Mouse (Mus musculus): ENCODE measurements around the gene Sphk1.
"Not testable (repeated sequence)": the region's sequence is repeated elsewhere in the genome, so short reads cannot be mapped to it uniquely, and the experiment has no call there.

Sphk1 gene

DNA sequence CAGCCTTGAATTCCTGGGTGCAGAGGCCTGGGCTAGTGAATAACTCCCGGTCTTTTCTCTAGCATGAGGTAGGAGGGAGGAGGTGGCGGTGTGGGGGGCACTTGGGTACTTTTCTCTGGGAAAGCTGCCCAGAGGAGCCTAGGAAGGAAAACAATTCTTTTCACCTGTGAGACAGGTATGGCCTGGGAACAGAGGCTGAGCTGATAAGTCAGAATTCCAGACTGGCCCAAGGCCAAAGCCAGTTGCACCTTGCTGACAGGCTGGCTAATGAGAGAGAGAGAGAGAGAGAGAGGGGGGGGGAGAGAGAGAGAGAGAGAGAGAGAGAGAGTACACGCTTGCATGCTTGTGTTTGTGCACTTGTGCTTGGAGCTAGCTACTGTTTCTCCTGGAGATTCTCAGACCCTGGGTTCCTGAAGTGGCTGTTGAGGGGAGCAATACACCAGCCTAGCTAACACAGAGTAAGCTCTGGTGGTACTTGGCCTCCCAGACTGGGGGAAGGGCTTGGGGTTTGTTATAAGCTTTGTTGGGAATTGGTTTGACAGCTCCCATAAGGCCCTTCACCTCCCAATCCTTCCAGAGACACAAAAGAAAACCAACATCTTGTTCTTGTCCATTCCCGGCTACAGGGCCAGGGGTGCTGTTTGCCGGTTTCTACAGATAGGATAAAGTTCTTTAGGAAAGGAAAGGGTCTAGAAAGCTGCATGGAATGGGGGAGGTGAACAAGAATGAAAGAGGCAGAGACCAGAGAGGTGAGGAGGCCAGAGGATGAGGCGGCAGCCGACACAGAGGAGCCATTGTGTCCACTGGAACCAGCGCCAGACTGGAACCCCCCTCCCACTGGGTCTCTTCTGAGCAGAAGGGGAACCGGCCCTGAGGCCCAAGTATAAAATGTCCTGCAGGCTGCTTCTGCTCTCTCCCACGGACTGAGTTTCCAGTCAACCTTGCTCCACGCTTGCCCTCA lies at the start of gene Sphk1:
TSS of gene Sphk1 (plus strand) at position 739 of the 961 bp plus-strand sequence.
- no peak for DNase-seq (ENCODE audit: low read depth, low spot score)

DNA sequence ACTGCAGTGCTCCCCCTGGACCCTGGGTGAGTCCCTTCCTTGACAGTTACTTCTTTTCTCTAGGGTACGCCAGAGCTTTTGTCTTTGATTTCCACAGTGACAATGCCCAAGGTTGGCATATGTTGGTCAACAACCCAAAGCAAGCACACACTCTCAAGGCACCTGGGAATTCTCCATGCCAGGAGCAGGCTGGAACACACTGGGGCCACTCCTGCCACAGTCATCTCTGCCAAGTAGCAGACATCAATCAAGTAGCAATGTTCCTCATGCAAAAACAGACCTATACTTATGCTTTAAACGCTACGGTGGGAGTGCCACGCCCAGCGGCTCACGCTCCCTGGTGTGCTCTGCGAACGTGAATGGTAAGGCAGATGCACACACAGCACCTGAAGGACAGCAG lies 49.8 kb upstream of the Sphk1 start:
- DNase-seq (ENCODE audit: low read depth, low spot score): no peak

DNA sequence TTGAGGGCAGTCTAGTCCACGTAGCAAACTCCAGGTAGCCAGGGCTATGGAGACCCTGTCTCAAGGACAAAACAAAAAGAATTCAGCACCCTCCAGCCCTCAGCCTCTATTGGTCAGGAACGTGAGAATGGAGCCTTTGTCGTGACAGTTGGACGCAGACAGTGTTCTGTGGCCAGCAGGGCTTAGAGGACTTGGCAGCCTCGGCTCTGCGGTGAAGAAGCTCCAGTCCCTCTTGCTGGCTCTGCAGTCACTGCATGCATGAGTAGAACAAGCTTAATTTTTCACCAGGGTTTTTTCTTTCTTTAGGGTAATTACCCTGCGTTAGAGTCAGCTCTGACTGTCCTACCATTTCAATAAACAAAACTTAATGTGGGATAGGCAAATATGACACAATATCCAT lies 48.9 kb upstream of the Sphk1 start:
- no peak for DNase-seq (ENCODE audit: low read depth, low spot score)

DNA sequence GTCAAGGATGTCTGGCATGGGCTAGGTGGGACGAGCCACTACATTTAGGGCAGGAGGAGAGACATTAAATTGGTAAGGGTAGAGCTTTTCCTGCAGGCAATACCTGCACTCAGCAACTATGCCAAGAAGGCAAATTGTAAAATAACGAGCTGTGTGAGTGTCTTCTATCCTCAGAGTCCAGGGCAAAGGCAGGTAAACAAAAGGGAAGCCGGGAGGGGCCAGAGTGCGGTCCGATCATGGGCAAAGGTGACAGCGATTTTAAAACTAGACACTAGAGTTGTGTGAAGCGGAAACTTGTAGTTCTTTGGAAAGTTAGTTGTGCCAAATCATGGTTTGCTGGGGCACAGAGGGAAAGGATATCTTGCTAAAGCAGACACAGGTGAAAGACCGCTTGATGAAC lies 46.5 kb upstream of the Sphk1 start:
- DNase-seq (ENCODE audit: low read depth, low spot score): no peak

DNA sequence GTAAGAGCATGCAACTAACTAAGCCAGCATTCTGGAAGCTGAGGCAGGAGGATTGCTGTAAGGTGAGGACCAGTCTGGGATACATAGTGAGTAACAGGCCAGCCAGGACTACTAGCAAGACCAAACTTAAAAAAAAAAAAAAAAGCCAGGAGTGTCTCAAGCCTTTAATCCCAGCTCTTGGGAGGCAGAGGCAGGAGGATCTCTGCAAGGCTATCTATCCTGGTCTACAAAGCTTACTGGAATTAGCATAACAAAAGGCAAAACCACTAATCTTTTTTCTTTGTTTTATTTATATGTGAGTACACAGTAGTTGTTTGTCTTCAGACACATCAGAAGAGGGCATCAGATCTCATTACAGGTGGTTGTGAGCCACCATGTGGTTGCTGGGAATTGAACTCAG lies 42.5 kb upstream of the Sphk1 start:
- no peak for DNase-seq (ENCODE audit: low read depth, low spot score)

DNA sequence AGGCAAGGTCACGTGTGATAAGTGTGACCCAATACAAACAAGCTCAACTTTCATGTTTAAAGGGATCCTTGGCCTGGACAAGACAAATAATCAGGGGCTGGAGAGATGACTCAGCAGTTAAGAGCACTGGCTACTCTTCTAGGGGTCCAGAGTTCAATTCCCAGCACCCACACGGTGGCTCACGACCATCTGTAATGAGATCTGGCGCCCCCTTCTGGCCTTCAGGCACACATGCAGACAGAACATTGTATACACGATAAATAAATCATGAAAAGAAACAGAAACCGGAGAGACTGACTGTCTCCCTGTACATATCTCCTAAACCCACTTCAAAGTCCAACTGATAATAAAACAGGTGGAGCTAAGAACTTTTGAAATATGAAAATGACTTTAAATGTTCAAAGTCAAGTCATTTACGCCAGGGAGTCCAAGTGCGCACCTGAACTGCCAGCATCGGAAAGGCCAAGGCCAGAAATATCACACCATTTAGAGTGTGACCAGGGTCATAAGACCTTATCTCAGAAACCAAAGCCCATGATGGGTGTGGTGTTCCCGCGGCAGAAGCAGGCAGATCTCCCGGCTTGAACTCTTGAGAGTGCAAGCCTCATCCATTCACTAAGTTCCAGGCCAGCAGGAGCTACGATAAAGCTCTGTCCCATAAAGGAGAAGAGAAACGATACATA lies 41.9 kb upstream of the Sphk1 start:
- DNase-seq (ENCODE audit: low read depth, low spot score): no peak

DNA sequence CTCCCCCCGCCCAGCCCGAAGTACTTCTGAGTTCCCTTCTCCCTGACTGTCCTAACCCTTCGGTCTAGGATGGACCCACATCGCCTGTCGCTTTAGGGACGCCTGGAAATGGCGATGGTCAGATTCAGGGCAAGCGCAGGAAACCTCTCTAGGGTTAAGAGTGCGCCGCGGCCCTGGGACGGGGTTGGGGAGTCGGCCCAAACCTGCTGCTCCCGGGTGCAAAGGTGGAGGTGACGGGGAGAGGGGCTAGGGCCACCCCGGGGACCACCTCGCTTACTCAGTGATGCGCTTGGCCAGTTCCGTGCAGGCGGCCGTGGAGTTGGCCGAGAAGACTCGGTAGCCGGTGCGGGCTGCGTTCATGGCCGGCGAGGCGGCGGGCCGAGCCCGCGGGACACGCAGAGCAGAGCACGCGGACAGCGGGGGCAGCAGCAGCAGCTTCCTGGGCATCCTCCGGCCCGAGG lies 40.9 kb upstream of the Sphk1 start:
- no peak for DNase-seq (ENCODE audit: low read depth, low spot score)

DNA sequence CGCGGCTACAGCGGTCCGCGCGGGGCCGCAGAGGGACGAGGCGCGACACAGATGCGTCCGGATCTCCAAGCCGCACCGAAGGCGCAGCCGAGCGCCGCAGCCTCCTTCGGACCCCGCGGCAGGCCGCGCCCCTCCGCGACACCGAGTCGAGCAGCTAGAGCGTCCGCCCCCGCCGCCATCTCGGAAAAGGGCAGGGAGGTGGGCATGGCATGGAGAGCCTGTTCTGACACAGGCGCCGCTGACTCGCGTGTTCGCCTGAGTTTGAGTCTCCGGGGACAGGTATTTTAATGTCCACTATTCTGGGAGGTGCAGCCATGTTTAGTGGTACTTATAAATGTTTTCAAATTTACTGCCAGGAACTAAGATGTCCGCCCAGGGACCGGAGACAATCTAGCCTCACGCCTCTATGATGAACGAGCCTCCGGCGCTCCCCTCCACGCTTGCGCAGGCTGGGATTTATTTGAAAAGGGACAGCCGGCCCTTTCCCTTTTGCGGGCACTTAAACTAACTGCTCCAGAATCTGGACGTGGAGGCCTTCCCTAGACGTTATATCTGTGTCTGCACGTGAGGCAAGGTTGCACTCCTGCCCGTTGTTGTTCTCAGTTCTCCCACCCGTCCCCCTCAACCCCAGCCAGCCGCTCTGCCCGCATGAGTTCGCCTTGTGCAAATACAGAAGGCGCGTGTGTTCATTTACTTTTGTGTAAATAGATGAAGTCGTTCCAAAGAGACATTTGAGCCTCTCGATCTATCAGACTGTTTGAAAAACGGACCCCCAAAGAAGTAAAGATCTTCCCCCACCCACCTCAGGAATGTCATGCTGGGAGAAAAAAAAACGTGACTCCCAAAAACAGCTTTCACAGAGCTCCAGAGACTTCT lies 40.3 kb upstream of the Sphk1 start:
- DNase-seq (ENCODE audit: low read depth, low spot score): peak; percentile 80

DNA sequence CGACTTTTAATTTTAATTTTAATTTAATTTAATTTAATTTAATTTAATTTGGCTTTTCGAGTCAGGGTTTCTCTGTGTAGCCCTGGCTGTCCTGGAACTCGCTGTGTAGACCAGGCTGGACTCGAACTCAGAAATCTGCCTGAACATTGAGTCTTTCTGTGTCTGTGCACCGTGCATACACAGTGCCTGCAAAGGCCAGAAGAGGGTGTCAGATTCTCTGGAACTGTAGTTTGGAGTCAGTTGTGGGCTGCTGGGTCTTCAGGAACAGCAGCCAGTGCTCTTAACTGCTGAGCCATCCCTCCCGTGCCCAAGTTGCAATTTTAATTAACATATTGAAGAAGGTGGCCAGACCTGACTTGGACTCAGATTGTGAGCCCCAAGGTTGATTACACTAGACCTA lies 39.4 kb upstream of the Sphk1 start:
- no peak for DNase-seq (ENCODE audit: low read depth, low spot score)

DNA sequence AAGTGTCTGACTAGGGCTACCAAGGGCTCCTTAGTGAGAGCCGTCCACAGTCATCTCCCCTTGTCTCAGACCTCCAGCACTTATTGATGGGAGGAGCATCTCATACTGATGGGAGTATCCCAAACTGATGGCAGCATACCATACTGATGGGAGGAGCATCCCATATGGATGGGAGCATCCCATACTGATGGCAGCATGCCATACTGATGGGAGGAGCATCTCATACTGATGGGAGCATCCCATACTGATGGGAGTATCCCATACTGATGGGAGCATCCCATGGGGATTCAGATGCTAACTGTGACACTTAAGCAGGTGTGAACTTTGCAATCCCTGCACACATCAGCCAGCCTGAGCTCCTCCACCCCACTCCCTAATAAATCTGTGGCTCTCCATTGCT lies 38.2 kb upstream of the Sphk1 start:
- not testable (repeated sequence) for DNase-seq (ENCODE audit: low read depth, low spot score)

DNA sequence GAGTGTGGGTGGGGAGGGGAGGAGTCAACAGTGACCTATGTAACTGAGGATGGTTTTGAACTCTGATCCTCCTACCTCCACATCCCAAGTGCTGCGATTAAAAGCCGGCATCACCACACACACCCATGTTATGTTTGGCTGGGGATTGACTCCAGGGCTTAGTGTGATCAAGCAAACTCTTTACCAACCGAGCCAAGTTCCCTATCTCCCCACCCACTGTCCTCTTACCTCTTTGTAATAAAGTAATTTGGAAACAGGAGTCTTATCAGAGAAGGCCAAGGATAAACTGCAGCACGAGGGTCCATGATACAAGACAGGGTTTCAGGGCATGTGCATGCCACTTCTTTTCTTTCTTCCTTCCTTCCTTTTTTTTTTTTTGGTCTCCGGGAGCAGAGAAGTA lies 37.5 kb upstream of the Sphk1 start:
- DNase-seq (ENCODE audit: low read depth, low spot score): no peak

DNA sequence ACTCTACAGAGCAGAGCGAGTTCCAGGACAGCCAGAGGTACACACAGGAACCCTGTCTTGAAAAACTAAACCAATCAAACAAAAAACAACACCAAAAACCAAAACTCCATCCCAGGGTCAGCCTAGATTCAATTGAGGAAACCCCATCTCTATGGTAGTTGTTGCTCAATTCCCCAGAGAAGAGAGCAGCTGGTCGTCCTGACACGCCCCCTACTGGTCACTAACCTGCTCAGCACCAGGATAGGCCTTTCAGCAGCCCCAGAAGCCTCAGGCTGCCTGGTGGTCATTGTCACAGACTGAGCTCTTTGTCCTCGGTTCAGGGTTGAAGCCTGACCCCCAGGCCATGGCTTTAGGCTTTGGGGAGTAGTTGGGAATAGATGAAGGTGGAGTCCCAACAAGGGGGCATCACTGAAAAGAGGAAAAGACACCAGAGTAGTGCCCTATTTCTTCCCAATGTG lies 36.9 kb upstream of the Sphk1 start, which contains the start of gene Prpsap1:
TSS of gene Prpsap1 (minus strand) at position 408 of the 458 bp plus-strand sequence.
- DNase-seq (ENCODE audit: low read depth, low spot score): peak; percentile 67

DNA sequence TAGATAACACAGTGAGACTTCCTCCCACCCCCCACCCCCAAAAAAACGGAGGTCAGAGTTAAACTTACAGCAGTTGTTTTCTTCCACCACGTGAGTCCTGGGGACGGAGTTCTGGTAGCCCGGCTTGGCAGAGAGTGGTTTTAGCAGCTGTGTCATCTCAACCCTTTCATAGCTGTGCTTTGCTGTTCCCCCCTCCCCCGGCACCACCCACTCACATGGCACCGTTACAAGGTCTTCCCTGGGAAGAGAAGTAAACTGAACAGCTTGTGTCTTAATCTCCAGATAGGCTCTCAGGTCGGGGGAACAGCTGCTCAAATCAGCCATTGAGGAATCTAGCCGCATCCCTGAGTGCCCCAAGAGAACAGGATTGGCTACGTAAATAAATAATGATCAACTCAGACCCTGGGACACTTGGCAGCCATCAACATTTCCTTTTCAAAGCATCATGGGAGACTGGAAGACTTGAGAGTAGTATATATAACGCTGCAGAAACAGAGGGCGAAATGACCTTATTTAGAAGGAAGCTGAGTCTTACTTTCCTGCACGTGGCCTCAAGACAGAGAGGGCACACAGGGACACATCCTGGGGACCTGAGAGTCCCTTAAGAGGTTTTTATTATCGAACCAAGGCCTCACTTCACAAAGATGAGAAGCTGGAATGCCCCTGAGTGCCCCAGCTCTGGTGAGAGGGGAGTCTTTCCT lies 36.1 kb upstream of the Sphk1 start:
- DNase-seq (ENCODE audit: low read depth, low spot score): peak; percentile 49

DNA sequence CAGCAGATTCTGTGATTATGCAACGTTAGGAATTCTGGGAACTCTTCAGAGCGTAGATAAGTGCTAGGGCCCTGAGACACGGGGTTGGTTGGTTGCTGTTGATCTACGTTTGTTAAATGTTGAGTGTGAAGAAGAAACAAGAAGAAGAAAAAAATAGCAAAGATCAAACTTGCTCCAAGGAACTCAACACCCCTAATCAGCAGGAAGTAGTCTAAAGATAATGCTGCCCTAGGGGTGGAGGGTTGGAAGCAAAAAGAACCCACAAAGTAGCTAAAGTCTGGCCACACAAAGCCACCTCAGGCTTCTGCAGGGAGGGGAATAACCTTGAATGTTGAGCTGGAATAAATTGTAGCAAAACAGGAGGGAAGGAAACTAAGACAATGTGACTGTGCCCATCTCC lies 33.4 kb upstream of the Sphk1 start:
- DNase-seq (ENCODE audit: low read depth, low spot score): no peak

DNA sequence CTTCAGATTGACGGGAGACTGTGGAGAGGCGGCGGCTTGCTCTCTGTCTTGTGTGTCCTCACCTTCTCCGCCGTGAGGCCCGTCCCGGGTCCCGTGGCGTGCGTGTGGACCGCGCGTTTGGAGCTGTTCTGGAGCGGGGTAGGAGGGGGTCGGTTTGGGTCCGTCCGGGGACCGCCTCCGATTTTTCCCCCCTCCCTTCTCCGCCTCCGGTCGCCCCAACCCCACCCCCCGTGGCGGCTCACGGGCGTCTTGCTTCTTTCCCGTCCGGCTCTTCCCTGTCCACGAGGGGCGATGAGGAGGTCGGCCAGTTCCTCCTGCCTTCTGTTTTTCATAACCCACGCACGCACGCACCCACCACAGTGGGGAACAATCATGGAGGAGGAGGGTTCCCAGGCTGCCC lies 32.1 kb upstream of the Sphk1 start:
- DNase-seq (ENCODE audit: low read depth, low spot score): no peak

DNA sequence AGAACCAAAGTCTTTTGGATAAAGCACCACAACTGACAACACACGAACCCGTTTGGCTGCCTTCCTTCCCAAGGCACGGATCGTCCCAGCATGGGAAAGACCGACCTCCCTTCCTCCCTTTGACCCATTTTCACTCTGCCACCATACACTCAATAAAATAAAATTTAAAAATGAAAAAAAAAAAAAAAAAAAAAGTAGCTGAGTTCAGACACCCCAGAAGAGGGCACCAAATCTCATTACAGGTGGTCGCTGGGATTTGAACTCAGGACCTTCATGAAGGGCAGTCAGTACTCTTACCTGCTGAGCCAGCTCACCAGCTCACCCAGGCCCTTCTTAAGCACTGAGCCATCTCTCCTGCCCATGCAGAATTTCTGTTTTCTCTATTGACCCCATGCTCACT lies 31.7 kb upstream of the Sphk1 start:
- no peak for DNase-seq (ENCODE audit: low read depth, low spot score)

DNA sequence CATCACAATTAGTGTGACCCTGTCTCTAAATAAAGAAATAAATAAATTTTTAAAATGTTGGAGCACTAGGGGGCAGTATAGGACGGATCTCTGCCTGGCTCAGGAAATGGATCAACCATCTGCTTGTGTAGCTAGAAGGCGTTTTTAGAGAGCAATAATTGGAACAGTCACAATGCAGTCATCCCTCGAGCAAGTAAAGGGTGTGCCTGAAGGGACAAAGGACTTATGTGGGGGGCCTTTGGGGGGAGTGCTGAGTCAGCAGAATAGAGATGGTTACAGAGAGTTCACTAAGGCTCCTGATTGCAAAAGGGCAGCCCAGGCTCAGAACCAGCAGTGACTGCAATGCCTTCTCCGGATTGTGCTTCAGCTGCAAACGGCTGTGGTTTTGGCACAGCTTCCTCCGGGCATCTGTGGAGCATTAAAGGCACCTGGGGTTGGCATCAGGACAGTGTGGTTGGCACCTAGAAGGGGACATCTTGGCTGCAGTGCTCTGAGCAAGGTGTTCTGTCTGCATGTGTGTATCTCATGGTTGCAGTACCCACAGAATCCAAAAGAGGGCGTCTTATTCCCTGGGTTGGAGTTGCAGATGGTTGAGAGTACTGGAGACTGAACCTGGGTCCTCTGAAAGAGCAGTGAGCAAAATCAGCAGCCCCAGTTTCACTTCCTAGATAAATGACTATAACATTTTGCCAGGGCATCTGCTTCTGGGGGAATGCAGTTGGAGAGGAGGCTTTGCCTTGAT lies 29.5 kb upstream of the Sphk1 start:
- DNase-seq (ENCODE audit: low read depth, low spot score): peak; percentile 48

DNA sequence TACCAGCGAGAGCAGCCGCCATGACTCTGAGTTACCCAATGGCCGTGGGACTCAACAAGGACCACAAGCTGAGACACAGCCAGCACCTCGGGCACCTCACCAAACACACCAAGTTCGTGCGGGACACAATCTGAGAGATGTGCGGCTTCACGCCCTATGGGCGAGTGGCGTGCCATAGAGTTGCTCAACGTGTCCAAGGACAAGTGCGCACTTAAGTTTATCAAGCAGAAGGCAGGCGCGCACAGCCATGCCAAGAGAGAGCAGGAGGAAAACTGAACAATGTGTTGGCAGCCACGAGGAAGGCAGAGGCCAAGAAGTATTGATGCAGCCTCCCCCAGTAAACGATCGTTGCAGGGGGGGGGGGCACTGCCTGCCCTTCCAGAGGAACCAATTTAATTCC lies 26.2 kb upstream of the Sphk1 start:
- no peak for DNase-seq (ENCODE audit: low read depth, low spot score)

DNA sequence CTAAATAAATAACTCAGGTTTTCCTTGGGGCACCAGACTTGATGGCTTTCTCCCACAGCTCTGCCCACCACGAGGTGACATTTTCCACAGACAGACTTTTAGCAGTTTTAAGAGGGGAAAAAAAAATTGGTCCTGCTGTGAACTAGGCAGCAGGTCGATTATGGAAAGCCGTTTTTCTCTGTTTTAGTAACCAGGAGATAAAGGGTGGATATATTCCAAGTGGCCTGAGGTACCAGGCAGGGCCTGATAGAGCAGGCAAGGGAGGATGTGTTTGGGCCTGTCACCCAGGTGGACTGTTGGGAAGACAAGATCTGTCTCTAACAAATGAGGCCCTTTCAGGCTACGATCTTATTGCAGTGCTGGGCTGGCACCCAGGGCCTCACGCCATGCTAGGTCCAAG lies 25.2 kb upstream of the Sphk1 start:
- DNase-seq (ENCODE audit: low read depth, low spot score): no peak

DNA sequence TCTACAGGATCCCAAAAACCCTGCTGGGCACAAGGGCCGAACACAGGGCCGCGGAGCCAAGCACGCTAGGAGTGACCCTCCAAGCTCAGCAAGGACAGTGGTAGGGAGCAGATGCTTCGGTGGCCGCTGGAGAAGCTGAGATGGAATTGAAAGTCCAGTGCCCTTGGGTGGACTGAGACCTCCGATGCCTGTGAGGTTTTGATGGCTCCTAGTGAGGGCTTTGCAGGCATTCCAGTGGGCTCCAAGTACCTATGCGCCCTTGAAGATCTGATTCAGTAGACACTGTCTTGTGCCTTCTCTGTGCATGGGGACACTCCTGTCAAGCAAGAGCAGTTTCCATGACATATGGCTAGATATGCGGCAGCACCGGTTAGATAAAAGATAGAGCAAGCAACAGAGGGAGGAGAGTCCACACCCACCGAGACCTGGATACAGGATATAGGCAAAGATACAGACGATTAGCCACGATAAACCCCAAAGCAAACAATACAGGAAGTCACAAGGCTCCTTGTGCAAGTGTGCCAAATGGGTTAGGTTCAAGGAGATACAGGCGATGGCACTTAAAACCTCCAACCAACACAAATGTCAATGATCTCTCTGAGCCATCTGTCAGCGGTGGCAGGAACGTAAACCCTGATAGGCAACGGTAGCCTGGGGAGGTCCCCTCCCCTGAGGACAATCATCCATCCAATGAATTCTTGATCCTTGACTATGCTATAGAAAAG lies 24.4 kb upstream of the Sphk1 start:
- DNase-seq (ENCODE audit: low read depth, low spot score): no peak

Measured in skeletal muscle tissue, adult 2 months (tissue).